Mouse (Mus musculus): ENCODE measurements around the gene Nr1d1. TPM values are rescaled to one million over a fixed set of nuclear protein-coding genes. Genes with fewer than 3 reads are reported as not detected.
A peak's percentile ranks its signal among the peaks of the same experiment; 100 is the strongest.

Nr1d1 gene
- 5.6 and 6.4 TPM in 2 replicates for polyA plus RNA-seq (2014; fragmentation: Nextera tagmentation; extraction: Ambion mirVana)

- WGBS (ENCODE audit: insufficient replicate concordance), result 1% methylated on average over 22 of the region's 22 CpGs
- peak within 1 kb of the TSS; percentile 78 for H3K4me2 ChIP-seq
- no peaks in the 10 kb centered on the region for H3K27me3 ChIP-seq (ENCODE audit: control insufficient read depth, insufficient read depth, low read length)
- H3K4me3 ChIP-seq (ENCODE audit: low read depth, low read length), result peak within 1 kb of the TSS; percentile 46
- H3K4me1 ChIP-seq (ENCODE audit: control insufficient read depth, insufficient read depth, low read length), result peaks cover 61% of the 10 kb centered on the region
- no peak for ATAC-seq (replicated peaks; ENCODE audit: insufficient number of reproducible peaks, low FRiP score, low TSS enrichment)
- peak within 1 kb of the TSS; percentile 72 for H3K9ac ChIP-seq (ENCODE audit: low read depth, low read length)
- H3K36me3 ChIP-seq (ENCODE audit: control insufficient read depth, insufficient read depth, low read length), result peaks cover 6% of the 10 kb centered on the region; the same call in 1 of the 2 replicates
- H3K27ac ChIP-seq (ENCODE audit: low read depth, low read length), result peak within 1 kb of the TSS; percentile 92
- H3K9me3 ChIP-seq (replicated peaks; ENCODE audit: control insufficient read depth, low read length), result no peaks in the 10 kb centered on the region
These were observed at the start of gene Nr1d1 for GRCm38 (mm10) chr11:98774582-98775347. Gene Nr1d1 (minus strand): TSS chr11:98775333.

GRCm38 (mm10) chr11:98820968-98821367 is 45.8 kb upstream of the Nr1d1 start:
- 89% methylated on average over 5 of the region's 5 CpGs for WGBS (ENCODE audit: insufficient replicate concordance)

GRCm38 (mm10) chr11:98816706-98817239 is 41.6 kb upstream of the Nr1d1 start:
- H3K27ac ChIP-seq (ENCODE audit: low read depth, low read length), result no peak overlapping the region
- no peak for ATAC-seq (replicated peaks; ENCODE audit: insufficient number of reproducible peaks, low FRiP score, low TSS enrichment)
- H3K9ac ChIP-seq (ENCODE audit: low read depth, low read length), result no peak overlapping the region
- no peaks in the 10 kb centered on the region for H3K9me3 ChIP-seq (replicated peaks; ENCODE audit: control insufficient read depth, low read length)
- WGBS (ENCODE audit: insufficient replicate concordance), result 91% methylated on average over 1 of the region's 1 CpGs
- no peak overlapping the region for H3K4me2 ChIP-seq
- no peaks in the 10 kb centered on the region for H3K4me1 ChIP-seq (ENCODE audit: control insufficient read depth, insufficient read depth, low read length)
- no peaks in the 10 kb centered on the region for H3K27me3 ChIP-seq (ENCODE audit: control insufficient read depth, insufficient read depth, low read length)
- no peak overlapping the region for H3K4me3 ChIP-seq (ENCODE audit: low read depth, low read length)
- peaks cover 47% of the 10 kb centered on the region for H3K36me3 ChIP-seq (ENCODE audit: control insufficient read depth, insufficient read depth, low read length)

More at GRCm38 (mm10) chr11:98820968-98821367, 45.8 kb upstream of the Nr1d1 start:
- no peak overlapping the region for H3K9ac ChIP-seq (ENCODE audit: low read depth, low read length)
- no peak overlapping the region for H3K27ac ChIP-seq (ENCODE audit: low read depth, low read length)
- no peak overlapping the region for H3K4me2 ChIP-seq
- H3K36me3 ChIP-seq (ENCODE audit: control insufficient read depth, insufficient read depth, low read length), result peaks cover 47% of the 10 kb centered on the region
- H3K9me3 ChIP-seq (replicated peaks; ENCODE audit: control insufficient read depth, low read length), result no peaks in the 10 kb centered on the region
- no peak for ATAC-seq (replicated peaks; ENCODE audit: insufficient number of reproducible peaks, low FRiP score, low TSS enrichment)
- no peaks in the 10 kb centered on the region for H3K4me1 ChIP-seq (ENCODE audit: control insufficient read depth, insufficient read depth, low read length)
- H3K27me3 ChIP-seq (ENCODE audit: control insufficient read depth, insufficient read depth, low read length), result no peaks in the 10 kb centered on the region
- H3K4me3 ChIP-seq (ENCODE audit: low read depth, low read length), result no peak overlapping the region

- H3K27me3 ChIP-seq (ENCODE audit: control insufficient read depth, insufficient read depth, low read length), result no peaks in the 10 kb centered on the region
- no peak for ATAC-seq (replicated peaks; ENCODE audit: insufficient number of reproducible peaks, low FRiP score, low TSS enrichment)
- peaks cover 24% of the 10 kb centered on the region for H3K36me3 ChIP-seq (ENCODE audit: control insufficient read depth, insufficient read depth, low read length)
- 65% methylated on average over 7 of the region's 7 CpGs for WGBS (ENCODE audit: insufficient replicate concordance)
- no peak overlapping the region for H3K27ac ChIP-seq (ENCODE audit: low read depth, low read length)
- H3K9me3 ChIP-seq (replicated peaks; ENCODE audit: control insufficient read depth, low read length), result no peaks in the 10 kb centered on the region
- H3K4me3 ChIP-seq (ENCODE audit: low read depth, low read length), result peak overlapping the region; percentile 93
- peak overlapping the region; percentile 97 for H3K4me2 ChIP-seq
- H3K9ac ChIP-seq (ENCODE audit: low read depth, low read length), result peak overlapping the region; percentile 96
- peaks cover 16% of the 10 kb centered on the region for H3K4me1 ChIP-seq (ENCODE audit: control insufficient read depth, insufficient read depth, low read length)
These were observed 35.6 kb upstream of the Nr1d1 start for GRCm38 (mm10) chr11:98810686-98811085.

- H3K36me3 ChIP-seq (ENCODE audit: control insufficient read depth, insufficient read depth, low read length), result peaks cover 30% of the 10 kb centered on the region
- no peaks in the 10 kb centered on the region for H3K27me3 ChIP-seq (ENCODE audit: control insufficient read depth, insufficient read depth, low read length)
- peak overlapping the region; percentile 98 for H3K27ac ChIP-seq (ENCODE audit: low read depth, low read length)
- H3K9ac ChIP-seq (ENCODE audit: low read depth, low read length), result peak overlapping the region; percentile 96
- peak overlapping the region; percentile 93 for H3K4me3 ChIP-seq (ENCODE audit: low read depth, low read length)
- peak; percentile 99 for ATAC-seq (replicated peaks; ENCODE audit: insufficient number of reproducible peaks, low FRiP score, low TSS enrichment)
- under 1% methylated on average over 82 of the region's 84 CpGs for WGBS (ENCODE audit: insufficient replicate concordance)
- H3K4me2 ChIP-seq, result peak overlapping the region; percentile 97
- no peaks in the 10 kb centered on the region for H3K9me3 ChIP-seq (replicated peaks; ENCODE audit: control insufficient read depth, low read length)
- H3K4me1 ChIP-seq (ENCODE audit: control insufficient read depth, insufficient read depth, low read length), result peaks cover 16% of the 10 kb centered on the region
These were observed 34.5 kb upstream of the Nr1d1 start for GRCm38 (mm10) chr11:98809457-98810290.

GRCm38 (mm10) chr11:98808417-98808816 is 33.3 kb upstream of the Nr1d1 start:
- H3K9me3 ChIP-seq (replicated peaks; ENCODE audit: control insufficient read depth, low read length), result no peaks in the 10 kb centered on the region
- H3K4me3 ChIP-seq (ENCODE audit: low read depth, low read length), result no peak overlapping the region
- H3K27me3 ChIP-seq (ENCODE audit: control insufficient read depth, insufficient read depth, low read length), result no peaks in the 10 kb centered on the region
- ATAC-seq (replicated peaks; ENCODE audit: insufficient number of reproducible peaks, low FRiP score, low TSS enrichment), result no peak
- H3K36me3 ChIP-seq (ENCODE audit: control insufficient read depth, insufficient read depth, low read length), result peaks cover 33% of the 10 kb centered on the region
- 72% methylated on average over 2 of the region's 2 CpGs for WGBS (ENCODE audit: insufficient replicate concordance)
- H3K27ac ChIP-seq (ENCODE audit: low read depth, low read length), result peak overlapping the region; percentile 79; the same call in 1 of the 2 replicates
- peaks cover 19% of the 10 kb centered on the region for H3K4me1 ChIP-seq (ENCODE audit: control insufficient read depth, insufficient read depth, low read length)
- no peak overlapping the region for H3K9ac ChIP-seq (ENCODE audit: low read depth, low read length)
- peak overlapping the region; percentile 97; the same call in 1 of the 2 replicates for H3K4me2 ChIP-seq

- Histone ChIP-seq H3K9ac (ENCODE audit: low read depth, low read length) (no peak within 1 kb of the TSS), H3K27ac (ENCODE audit: low read depth, low read length) (no peak within 1 kb of the TSS), H3K9me3 (replicated peaks; ENCODE audit: control insufficient read depth, low read length) (no peaks in the 10 kb centered on the region), H3K27me3 (ENCODE audit: control insufficient read depth, insufficient read depth, low read length) (no peaks in the 10 kb centered on the region), H3K4me1 (ENCODE audit: control insufficient read depth, insufficient read depth, low read length) (peaks cover 16% of the 10 kb centered on the region), H3K4me3 (ENCODE audit: low read depth, low read length) (no peak within 1 kb of the TSS), H3K36me3 (ENCODE audit: control insufficient read depth, insufficient read depth, low read length) (peaks cover 50% of the 10 kb centered on the region), H3K4me2 (no peak within 1 kb of the TSS)
- no peak for ATAC-seq (replicated peaks; ENCODE audit: insufficient number of reproducible peaks, low FRiP score, low TSS enrichment)
- 92% methylated on average over 5 of the region's 5 CpGs for WGBS (ENCODE audit: insufficient replicate concordance)
These were observed 29.5 kb upstream of the Nr1d1 start, which contains the start of gene Casc3 for GRCm38 (mm10) chr11:98804605-98805004. Gene Casc3 (plus strand): TSS chr11:98804905.

- peak overlapping the region; percentile 100 for H3K9ac ChIP-seq (ENCODE audit: low read depth, low read length)
- H3K4me1 ChIP-seq (ENCODE audit: control insufficient read depth, insufficient read depth, low read length), result peaks cover 20% of the 10 kb centered on the region
- peak overlapping the region; percentile 97 for H3K4me2 ChIP-seq
- H3K4me3 ChIP-seq (ENCODE audit: low read depth, low read length), result peak overlapping the region; percentile 88
- 53% methylated on average over 4 of the region's 4 CpGs for WGBS (ENCODE audit: insufficient replicate concordance)
- H3K9me3 ChIP-seq (replicated peaks; ENCODE audit: control insufficient read depth, low read length), result no peaks in the 10 kb centered on the region
- H3K36me3 ChIP-seq (ENCODE audit: control insufficient read depth, insufficient read depth, low read length), result peaks cover 26% of the 10 kb centered on the region
- H3K27me3 ChIP-seq (ENCODE audit: control insufficient read depth, insufficient read depth, low read length), result no peaks in the 10 kb centered on the region
- no peak for ATAC-seq (replicated peaks; ENCODE audit: insufficient number of reproducible peaks, low FRiP score, low TSS enrichment)
- H3K27ac ChIP-seq (ENCODE audit: low read depth, low read length), result peak overlapping the region; percentile 100; the same call in 1 of the 2 replicates
These were observed 22.8 kb upstream of the Nr1d1 start for GRCm38 (mm10) chr11:98797909-98798308.
